Mouse (Mus musculus): ENCODE measurements around the gene Olfr453.
A peak's percentile ranks its signal among the peaks of the same experiment; 100 is the strongest.

Olfr453 gene

GRCm38 (mm10) chr6:42739071-42739470 is at the start of gene Olfr453:
Gene Olfr453, plus strand, starts transcription at chr6:42739371.
- DNase-seq (ENCODE audit: low spot score in 2 of 2): no peak

- no peak for DNase-seq (ENCODE audit: low spot score in 2 of 2)
Observed at GRCm38 (mm10) chr6:42689761-42690160, 49.4 kb upstream of the Olfr453 start.

GRCm38 (mm10) chr6:42692154-42692516 is 47.0 kb upstream of the Olfr453 start:
- peak; percentile 68 to 81 for DNase-seq (ENCODE audit: low spot score in 2 of 2)

- DNase-seq (ENCODE audit: low spot score in 2 of 2): peak; percentile 63 to 80
Observed at GRCm38 (mm10) chr6:42692517-42693190, 46.5 kb upstream of the Olfr453 start.

- peak; percentile 68 to 85 for DNase-seq (ENCODE audit: low spot score in 2 of 2)
Observed at GRCm38 (mm10) chr6:42709291-42710211, 29.6 kb upstream of the Olfr453 start, which contains the start of gene Tcaf1. Gene Tcaf1, minus strand, starts transcription at chr6:42710088.

GRCm38 (mm10) chr6:42714668-42715067 is 24.5 kb upstream of the Olfr453 start:
- DNase-seq (ENCODE audit: low spot score in 2 of 2): no peak

- no peak for DNase-seq (ENCODE audit: low spot score in 2 of 2)
Observed at GRCm38 (mm10) chr6:42717973-42718372, 21.2 kb upstream of the Olfr453 start.

GRCm38 (mm10) chr6:42742303-42742702 is 3.1 kb downstream of the Olfr453 start:
- DNase-seq (ENCODE audit: low spot score in 2 of 2): no peak

- no peak for DNase-seq (ENCODE audit: low spot score in 2 of 2)
Observed at GRCm38 (mm10) chr6:42747846-42748245, 8.7 kb downstream of the Olfr453 start.

GRCm38 (mm10) chr6:42756104-42756503 is 16.9 kb downstream of the Olfr453 start, which contains the start of gene Olfr38:
Gene Olfr38, plus strand, starts transcription at chr6:42756404.
- no peak for DNase-seq (ENCODE audit: low spot score in 2 of 2)

- DNase-seq (ENCODE audit: low spot score in 2 of 2): no peak
Observed at GRCm38 (mm10) chr6:42777066-42777465, 37.9 kb downstream of the Olfr453 start.

GRCm38 (mm10) chr6:42784793-42785192 is 45.6 kb downstream of the Olfr453 start, which contains the start of gene Olfr452:
Gene Olfr452, plus strand, starts transcription at chr6:42785093.
- no peak for DNase-seq (ENCODE audit: low spot score in 2 of 2)

- no peak for DNase-seq (ENCODE audit: low spot score in 2 of 2)
Observed at GRCm38 (mm10) chr6:42790247-42790948, 51.2 kb downstream of the Olfr453 start.

GRCm38 (mm10) chr6:42790949-42791556 is 51.9 kb downstream of the Olfr453 start:
- DNase-seq (ENCODE audit: low spot score in 2 of 2): no peak

GRCm38 (mm10) chr6:42794982-42795381 is 55.8 kb downstream of the Olfr453 start:
- no peak for DNase-seq (ENCODE audit: low spot score in 2 of 2)
